Mouse (Mus musculus): ENCODE measurements around the gene Tmem131l. TPM values are rescaled to one million over a fixed set of nuclear protein-coding genes. Genes with fewer than 3 reads are reported as not detected.
"Not testable (repeated sequence)": the region's sequence is repeated elsewhere in the genome, so short reads cannot be mapped to it uniquely, and the experiment has no call there.

Gene Tmem131l
- polyA plus RNA-seq, 1 experiment from 2014 or later, result 37.5 TPM

- Histone ChIP-seq H3K4me3 (replicated peaks) (no peak overlapping the region), H3K27me3 (no peaks in the 10 kb centered on the region), H3K4me2 (no peak overlapping the region), H3K36me3 (peaks cover 37% of the 10 kb centered on the region), H3K9me3 (replicated peaks) (no peaks in the 10 kb centered on the region), H3K27ac (no peak overlapping the region), H3K9ac (no peak overlapping the region), H3K4me1 (no peaks in the 10 kb centered on the region)
- 85% methylated on average over 5 of the region's 5 CpGs for WGBS
- ATAC-seq (replicated peaks; ENCODE audit: low FRiP score), result no peak
Measured at GRCm38 (mm10) chr3:83895111-83895510, 144.9 kb downstream of the Tmem131l start.

- H3K9me3 ChIP-seq (replicated peaks), result no peaks in the 10 kb centered on the region
- WGBS, result 80% methylated on average over 2 of the region's 2 CpGs
- no peak for ATAC-seq (replicated peaks; ENCODE audit: low FRiP score)
- no peak overlapping the region for H3K4me3 ChIP-seq (replicated peaks)
- H3K9ac ChIP-seq, result no peak overlapping the region
- no peak overlapping the region for H3K27ac ChIP-seq
- no peaks in the 10 kb centered on the region for H3K36me3 ChIP-seq
- H3K4me2 ChIP-seq, result no peak overlapping the region
- H3K4me1 ChIP-seq, result no peaks in the 10 kb centered on the region
- no peaks in the 10 kb centered on the region for H3K27me3 ChIP-seq
Measured at GRCm38 (mm10) chr3:83885163-83885562, 154.8 kb downstream of the Tmem131l start.

- 84% methylated on average over 5 of the region's 5 CpGs for WGBS
- ATAC-seq (replicated peaks; ENCODE audit: low FRiP score); H3K4me1 ChIP-seq; H3K36me3 ChIP-seq; H3K27ac ChIP-seq; H3K4me3 ChIP-seq (replicated peaks); H3K4me2 ChIP-seq; H3K9me3 ChIP-seq (replicated peaks); H3K27me3 ChIP-seq; H3K9ac ChIP-seq: not testable (repeated sequence)
Measured at GRCm38 (mm10) chr3:83879261-83880050, 160.5 kb downstream of the Tmem131l start.

- H3K9ac ChIP-seq, result no peak overlapping the region
- no peak overlapping the region for H3K4me2 ChIP-seq
- H3K36me3 ChIP-seq, result no peaks in the 10 kb centered on the region
- 88% methylated on average over 4 of the region's 4 CpGs for WGBS
- no peak overlapping the region for H3K4me3 ChIP-seq (replicated peaks)
- no peaks in the 10 kb centered on the region for H3K27me3 ChIP-seq
- no peaks in the 10 kb centered on the region; the same call in 1 of the 2 replicates for H3K9me3 ChIP-seq (replicated peaks)
- ATAC-seq (replicated peaks; ENCODE audit: low FRiP score), result no peak
- no peaks in the 10 kb centered on the region for H3K4me1 ChIP-seq
- H3K27ac ChIP-seq, result no peak overlapping the region
Measured at GRCm38 (mm10) chr3:83878801-83879200, 161.2 kb downstream of the Tmem131l start.

GRCm38 (mm10) chr3:83876299-83876698 lies 163.7 kb downstream of the Tmem131l start:
- Histone ChIP-seq H3K27ac (no peak overlapping the region), H3K4me2 (no peak overlapping the region), H3K4me1 (no peaks in the 10 kb centered on the region), H3K36me3 (no peaks in the 10 kb centered on the region), H3K9me3 (replicated peaks) (peaks cover 3% of the 10 kb centered on the region; the same call in 1 of the 2 replicates), H3K27me3 (no peaks in the 10 kb centered on the region), H3K9ac (no peak overlapping the region), H3K4me3 (replicated peaks) (no peak overlapping the region)
- WGBS, result 77% methylated on average over 4 of the region's 4 CpGs
- no peak for ATAC-seq (replicated peaks; ENCODE audit: low FRiP score)

- H3K4me2 ChIP-seq; H3K9ac ChIP-seq; H3K27me3 ChIP-seq; H3K36me3 ChIP-seq; H3K9me3 ChIP-seq (replicated peaks); H3K4me3 ChIP-seq (replicated peaks); H3K4me1 ChIP-seq; ATAC-seq (replicated peaks; ENCODE audit: low FRiP score); H3K27ac ChIP-seq: not testable (repeated sequence)
- 91% methylated on average over 2 of the region's 2 CpGs for WGBS
Measured at GRCm38 (mm10) chr3:83875078-83875477, 164.9 kb downstream of the Tmem131l start.

GRCm38 (mm10) chr3:83872853-83873252 lies 167.1 kb downstream of the Tmem131l start:
- H3K9me3 ChIP-seq (replicated peaks); ATAC-seq (replicated peaks; ENCODE audit: low FRiP score); H3K9ac ChIP-seq; H3K4me2 ChIP-seq; H3K4me3 ChIP-seq (replicated peaks); H3K36me3 ChIP-seq; H3K27ac ChIP-seq; H3K4me1 ChIP-seq; H3K27me3 ChIP-seq: not testable (repeated sequence)
- WGBS, result 84% methylated on average over 2 of the region's 2 CpGs

- 93% methylated on average over 4 of the region's 4 CpGs for WGBS
- not testable (repeated sequence) for ATAC-seq (replicated peaks; ENCODE audit: low FRiP score); H3K4me2 ChIP-seq; H3K9ac ChIP-seq; H3K27ac ChIP-seq; H3K27me3 ChIP-seq; H3K4me3 ChIP-seq (replicated peaks); H3K4me1 ChIP-seq; H3K36me3 ChIP-seq; H3K9me3 ChIP-seq (replicated peaks)
Measured at GRCm38 (mm10) chr3:83871962-83872361, 168.0 kb downstream of the Tmem131l start.

GRCm38 (mm10) chr3:83871559-83871958 lies 168.4 kb downstream of the Tmem131l start:
- not testable (repeated sequence) for H3K27me3 ChIP-seq; ATAC-seq (replicated peaks; ENCODE audit: low FRiP score); H3K4me3 ChIP-seq (replicated peaks); H3K9ac ChIP-seq; H3K36me3 ChIP-seq; H3K27ac ChIP-seq; H3K4me2 ChIP-seq; H3K9me3 ChIP-seq (replicated peaks); H3K4me1 ChIP-seq
- WGBS, result 88% methylated on average over 7 of the region's 7 CpGs

- Histone ChIP-seq H3K4me3 (replicated peaks) (no peak overlapping the region), H3K4me2 (no peak overlapping the region), H3K9me3 (replicated peaks) (0 out of 2 replicates have a peak, but pooled peaks cover 3% of the 10 kb centered on the region), H3K36me3 (no peaks in the 10 kb centered on the region), H3K9ac (no peak overlapping the region), H3K4me1 (no peaks in the 10 kb centered on the region), H3K27ac (no peak overlapping the region), H3K27me3 (no peaks in the 10 kb centered on the region)
- ATAC-seq (replicated peaks; ENCODE audit: low FRiP score), result no peak
- WGBS, result 93% methylated on average over 2 of the region's 2 CpGs
Measured at GRCm38 (mm10) chr3:83869776-83870175, 170.2 kb downstream of the Tmem131l start.

GRCm38 (mm10) chr3:83867026-83867425 lies 172.9 kb downstream of the Tmem131l start:
- H3K9me3 ChIP-seq (replicated peaks); H3K4me1 ChIP-seq; H3K4me3 ChIP-seq (replicated peaks); H3K36me3 ChIP-seq; H3K27me3 ChIP-seq; ATAC-seq (replicated peaks; ENCODE audit: low FRiP score); H3K4me2 ChIP-seq; H3K9ac ChIP-seq; H3K27ac ChIP-seq: not testable (repeated sequence)

GRCm38 (mm10) chr3:83865216-83865615 lies 174.8 kb downstream of the Tmem131l start:
- no peaks in the 10 kb centered on the region for H3K4me1 ChIP-seq
- WGBS, result 85% methylated on average over 2 of the region's 2 CpGs
- ATAC-seq (replicated peaks; ENCODE audit: low FRiP score), result no peak
- no peak overlapping the region for H3K27ac ChIP-seq
- H3K4me2 ChIP-seq, result no peak overlapping the region
- no peaks in the 10 kb centered on the region for H3K9me3 ChIP-seq (replicated peaks)
- no peak overlapping the region for H3K4me3 ChIP-seq (replicated peaks)
- no peaks in the 10 kb centered on the region for H3K27me3 ChIP-seq
- no peak overlapping the region for H3K9ac ChIP-seq
- no peaks in the 10 kb centered on the region for H3K36me3 ChIP-seq

GRCm38 (mm10) chr3:83864064-83864548 lies 175.9 kb downstream of the Tmem131l start:
- Histone ChIP-seq H3K36me3 (no peaks in the 10 kb centered on the region), H3K4me2 (no peak overlapping the region), H3K4me3 (replicated peaks) (no peak overlapping the region), H3K9me3 (replicated peaks) (no peaks in the 10 kb centered on the region), H3K4me1 (no peaks in the 10 kb centered on the region), H3K9ac (no peak overlapping the region), H3K27me3 (no peaks in the 10 kb centered on the region), H3K27ac (no peak overlapping the region)
- no peak for ATAC-seq (replicated peaks; ENCODE audit: low FRiP score)
- 75% methylated on average over 9 of the region's 9 CpGs for WGBS
